Mouse (Mus musculus): ENCODE measurements at regions not wholly inside any gene's neighbourhood (a gene's known extent, or its start where the extent isn't known, plus 50 kb on each side); places are given as distances from the start of the nearest gene placed in this dataset.

GRCm38 (mm10) chr5:121078531-121078930, 68.6 kb upstream of the Rph3a start:
- DNase-seq, result peak; percentile 54 to 66

- DNase-seq, result peak; percentile 61 to 65
These were observed 66.8 kb upstream of the Rph3a start for GRCm38 (mm10) chr5:121076741-121077140.

GRCm38 (mm10) chr5:121068821-121069220, 58.9 kb upstream of the Rph3a start:
- DNase-seq, result peak; percentile 76 to 79

GRCm38 (mm10) chr5:121064721-121065120, 54.8 kb upstream of the Rph3a start:
- DNase-seq, result no peak

GRCm38 (mm10) chr5:121062930-121063584, 53.2 kb upstream of the Rph3a start:
- peak; percentile 32 to 33 for DNase-seq

GRCm38 (mm10) chr5:121061688-121062087, 51.8 kb upstream of the Rph3a start:
- no peak for DNase-seq
